Mouse (Mus musculus) heart, embryonic 10.5 days (tissue): ENCODE data around the gene Pomp. TPM values are rescaled to one million over a fixed set of nuclear protein-coding genes. Genes with fewer than 3 reads are reported as not detected.
"Not testable (repeated sequence)": the region's sequence is repeated elsewhere in the genome, so short reads cannot be mapped to it uniquely, and the experiment has no call there.

ENCODE experiments used
- DNase-seq: peaks from one replicate; pipeline ENCODE4 v3.0.0-alpha.2; 2017; ENCODE audit warnings: low spot score
- H3K27ac ChIP-seq: fragments of 300-500 bp; sonication (generic); 2 replicates; pipeline ENCODE4 v1.5.1; 2016; ENCODE audit warnings: mild to moderate bottlenecking
- H3K27me3 ChIP-seq: fragments of 300-500 bp; sonication (generic); 2 replicates; pipeline ENCODE4 v1.6.1; 2016; ENCODE audit warnings: mild to moderate bottlenecking; ENCODE audit not compliant: poor library complexity, insufficient read depth, severe bottlenecking
- H3K36me3 ChIP-seq: fragments of 300-500 bp; sonication (generic); 2 replicates; pipeline ENCODE4 v1.6.1; 2016; ENCODE audit warnings: mild to moderate bottlenecking, moderate library complexity
- H3K4me1 ChIP-seq: fragments of 300-500 bp; sonication (generic); 2 replicates; pipeline ENCODE4 v1.6.1; 2016; ENCODE audit warnings: mild to moderate bottlenecking
- H3K4me3 ChIP-seq: fragments of 300-500 bp; sonication (generic); 2 replicates; pipeline ENCODE4 v1.5.1; 2016; ENCODE audit warnings: mild to moderate bottlenecking, moderate library complexity
- H3K9me3 ChIP-seq: fragments of 300-500 bp; sonication (generic); 2 replicates; pipeline ENCODE4 v1.6.1; 2016; ENCODE audit warnings: mild to moderate bottlenecking, moderate library complexity
- WGBS: fragments of 180-500 bp; shearing (Covaris S2); methylation state at CpG from one replicate; pipeline ENCODE4 v1.1.7; 2016; 5-methylcytosine and 5-hydroxymethylcytosine counted together
- polyA plus RNA-seq: library from polyadenylated mRNA; unstranded; fragments of >200 nt; fragmentation: Nextera tagmentation; extraction: Ambion mirVana; gene quantifications from 2 replicates; pipeline ENCODE4 v1.2.1, GENCODE M21; 2016

The Pomp gene
- polyA plus RNA-seq, 1 experiment from 2014 or later, result 458 TPM

- Histone ChIP-seq H3K27me3 (no peaks in the 10 kb centered on the region), H3K36me3 (no peaks in the 10 kb centered on the region), H3K9me3 (no peaks in the 10 kb centered on the region), H3K4me3 (peak within 1 kb of the TSS; percentile 76), H3K27ac (peak within 1 kb of the TSS; percentile 82), H3K4me1 (peaks cover 24% of the 10 kb centered on the region)
- DNase-seq, result peak; percentile 97
- under 1% methylated on average over 47 of the region's 47 CpGs for WGBS
These were observed 34.3 kb downstream of the Pomp start, which contains the start of gene Slc46a3 for GRCm38 (mm10) chr5:147894455-147895076. TSS of gene Slc46a3 (minus strand) at chr5:147894815.

GRCm38 (mm10) chr5:147895436-147896198 lies 35.4 kb downstream of the Pomp start:
- Histone ChIP-seq H3K27ac (no peak overlapping the region), H3K9me3 (no peaks in the 10 kb centered on the region), H3K4me3 (peak overlapping the region; percentile 76), H3K27me3 (no peaks in the 10 kb centered on the region), H3K36me3 (no peaks in the 10 kb centered on the region), H3K4me1 (peaks cover 24% of the 10 kb centered on the region)
- 13% methylated on average over 16 of the region's 16 CpGs for WGBS
- DNase-seq, result no peak

GRCm38 (mm10) chr5:147896501-147896900 lies 36.2 kb downstream of the Pomp start:
- H3K4me3 ChIP-seq, DNase-seq, H3K9me3 ChIP-seq, H3K27me3 ChIP-seq, H3K36me3 ChIP-seq, H3K27ac ChIP-seq: not testable (repeated sequence)
- WGBS, result 81% methylated on average over 4 of the region's 4 CpGs
- peaks cover 24% of the 10 kb centered on the region for H3K4me1 ChIP-seq

GRCm38 (mm10) chr5:147898254-147898653 lies 38.0 kb downstream of the Pomp start:
- Histone ChIP-seq H3K36me3 (no peaks in the 10 kb centered on the region), H3K27ac (no peak overlapping the region), H3K4me1 (peaks cover 16% of the 10 kb centered on the region), H3K9me3 (no peaks in the 10 kb centered on the region), H3K4me3 (no peak overlapping the region), H3K27me3 (no peaks in the 10 kb centered on the region)
- DNase-seq, result no peak
- 68% methylated on average over 2 of the region's 2 CpGs for WGBS

GRCm38 (mm10) chr5:147898968-147899549 lies 38.8 kb downstream of the Pomp start:
- Histone ChIP-seq H3K36me3 (no peaks in the 10 kb centered on the region), H3K27ac (no peak overlapping the region), H3K27me3 (no peaks in the 10 kb centered on the region), H3K9me3 (no peaks in the 10 kb centered on the region), H3K4me3 (no peak overlapping the region), H3K4me1 (peaks cover 9% of the 10 kb centered on the region; the same call in 1 of the 2 replicates)
- DNase-seq, result no peak
- WGBS, result 64% methylated on average over 4 of the region's 4 CpGs

- 51% methylated on average over 15 of the region's 15 CpGs for WGBS
- DNase-seq, result no peak
- H3K4me1 ChIP-seq, result no peaks in the 10 kb centered on the region
- no peak overlapping the region for H3K27ac ChIP-seq
- no peaks in the 10 kb centered on the region for H3K36me3 ChIP-seq
- H3K27me3 ChIP-seq, result no peaks in the 10 kb centered on the region
- no peaks in the 10 kb centered on the region for H3K9me3 ChIP-seq
- no peak overlapping the region for H3K4me3 ChIP-seq
These were observed 41.9 kb downstream of the Pomp start for GRCm38 (mm10) chr5:147902008-147902757.

- no peaks in the 10 kb centered on the region for H3K27me3 ChIP-seq
- H3K4me3 ChIP-seq, result no peak overlapping the region
- H3K4me1 ChIP-seq, result no peaks in the 10 kb centered on the region
- no peak overlapping the region for H3K27ac ChIP-seq
- 80% methylated on average over 9 of the region's 9 CpGs for whole genome bisulfite sequencing
- no peaks in the 10 kb centered on the region for H3K9me3 ChIP-seq
- DNase-seq, result no peak
- no peaks in the 10 kb centered on the region for H3K36me3 ChIP-seq
These were observed 42.9 kb downstream of the Pomp start for GRCm38 (mm10) chr5:147903166-147903565.

- Histone ChIP-seq H3K27ac (no peak overlapping the region), H3K36me3 (no peaks in the 10 kb centered on the region), H3K4me1 (no peaks in the 10 kb centered on the region), H3K4me3 (no peak overlapping the region), H3K9me3 (no peaks in the 10 kb centered on the region), H3K27me3 (no peaks in the 10 kb centered on the region)
- no peak for DNase-seq
- WGBS, result 64% methylated on average over 11 of the region's 11 CpGs
These were observed 46.9 kb downstream of the Pomp start for GRCm38 (mm10) chr5:147907144-147907543.

GRCm38 (mm10) chr5:147907851-147908250 lies 47.6 kb downstream of the Pomp start:
- 82% methylated on average over 8 of the region's 8 CpGs for WGBS
- no peak overlapping the region for H3K27ac ChIP-seq
- no peak for DNase-seq
- H3K36me3 ChIP-seq, result no peaks in the 10 kb centered on the region
- no peaks in the 10 kb centered on the region for H3K27me3 ChIP-seq
- H3K9me3 ChIP-seq, result no peaks in the 10 kb centered on the region
- H3K4me3 ChIP-seq, result no peak overlapping the region
- no peaks in the 10 kb centered on the region for H3K4me1 ChIP-seq

- Histone ChIP-seq H3K36me3 (no peaks in the 10 kb centered on the region), H3K4me1 (peaks cover 15% of the 10 kb centered on the region), H3K4me3 (no peak overlapping the region), H3K9me3 (no peaks in the 10 kb centered on the region), H3K27ac (no peak overlapping the region), H3K27me3 (no peaks in the 10 kb centered on the region)
- WGBS, result 80% methylated on average over 12 of the region's 12 CpGs
- DNase-seq, result no peak
These were observed 50.7 kb downstream of the Pomp start for GRCm38 (mm10) chr5:147910807-147911509.

GRCm38 (mm10) chr5:147911744-147912143 lies 51.5 kb downstream of the Pomp start:
- Histone ChIP-seq H3K9me3 (no peaks in the 10 kb centered on the region), H3K4me1 (peaks cover 15% of the 10 kb centered on the region), H3K4me3 (no peak overlapping the region), H3K27me3 (no peaks in the 10 kb centered on the region), H3K36me3 (no peaks in the 10 kb centered on the region), H3K27ac (no peak overlapping the region)
- no peak for DNase-seq
- 74% methylated on average over 5 of the region's 5 CpGs for WGBS

GRCm38 (mm10) chr5:147913241-147913842 lies 53.1 kb downstream of the Pomp start:
- DNase-seq, result no peak
- peaks cover 15% of the 10 kb centered on the region for H3K4me1 ChIP-seq
- 31% methylated on average over 14 of the region's 14 CpGs for WGBS
- no peak overlapping the region for H3K4me3 ChIP-seq
- H3K36me3 ChIP-seq, result no peaks in the 10 kb centered on the region
- H3K27ac ChIP-seq, result peak overlapping the region; percentile 78
- H3K9me3 ChIP-seq, result no peaks in the 10 kb centered on the region
- no peaks in the 10 kb centered on the region for H3K27me3 ChIP-seq
